Mouse (Mus musculus) heart, adult 9 months (tissue): ENCODE data around the gene Dmrta2.

Experiments used
- DNase-seq, 2 experiments: peaks; one replicate each; pipeline ENCODE4 v3.0.0; 2022; ENCODE audit warnings: low spot score in 2 of 2

Gene Dmrta2

DNA sequence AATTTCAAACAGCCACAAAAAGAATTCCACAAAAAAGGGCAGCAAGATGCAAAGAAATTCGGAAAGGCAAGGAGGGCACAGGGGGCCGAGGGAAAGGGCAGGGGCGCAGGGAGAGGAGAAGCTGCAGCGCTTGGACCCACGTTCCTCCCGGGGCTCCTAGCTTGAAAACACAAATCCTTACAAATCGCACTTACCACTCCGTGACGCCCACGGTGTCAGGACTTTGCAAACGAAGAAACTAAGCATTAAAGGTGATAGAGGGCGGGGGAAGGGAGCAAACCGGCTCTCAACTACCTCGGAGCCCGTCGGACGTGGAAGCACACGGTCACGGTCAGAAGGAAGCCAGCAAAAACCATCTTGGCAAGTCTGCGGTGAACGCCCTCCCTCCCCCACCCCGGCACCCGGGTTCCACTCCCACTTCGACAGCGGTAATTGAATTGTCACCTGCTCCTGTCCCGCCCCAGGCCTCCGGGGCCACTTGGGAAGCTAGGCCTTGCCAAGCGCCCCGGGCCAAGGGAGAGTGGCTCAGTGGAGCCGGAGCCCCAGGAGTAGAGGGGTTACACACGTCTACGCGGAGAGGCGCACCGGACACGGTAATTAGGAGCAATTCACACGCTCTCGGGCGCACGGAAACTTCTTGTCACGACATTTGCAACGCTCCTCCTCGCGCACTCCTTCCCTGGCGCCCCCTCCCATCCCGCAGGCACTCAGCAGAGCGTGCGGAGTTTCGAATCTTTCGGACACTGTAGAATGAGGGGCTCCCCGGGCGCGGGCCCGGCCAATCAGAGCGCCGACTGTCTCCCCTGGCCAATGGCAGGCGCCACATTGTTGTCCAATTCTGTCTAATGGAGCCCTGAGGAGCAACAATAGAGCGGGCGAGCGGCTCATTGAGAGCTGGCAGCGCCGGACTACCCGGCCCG lies at the start of gene Dmrta2:
Gene Dmrta2 (plus strand): TSS at position 906 of the 920 bp plus-strand sequence.
- no peak for DNase-seq

DNA sequence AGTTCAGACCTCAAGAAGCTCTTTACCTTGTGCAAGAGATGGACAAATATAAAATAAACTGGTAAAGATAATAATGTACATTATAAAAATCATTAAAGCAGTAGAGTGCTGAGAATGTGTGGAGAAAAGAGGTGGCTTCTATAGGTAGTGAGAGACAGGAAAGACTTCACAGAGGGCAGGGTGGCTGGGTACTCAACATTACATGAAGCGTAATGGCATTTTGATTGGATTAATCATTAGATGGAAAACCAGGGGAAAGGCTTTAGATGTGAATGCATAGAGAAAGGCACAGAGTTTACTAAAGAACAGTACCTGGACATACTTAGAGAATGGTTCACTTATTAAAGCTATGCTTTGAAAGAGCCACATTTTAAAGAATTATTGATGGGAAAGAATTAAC lies 48.8 kb upstream of the Dmrta2 start:
- no peak for DNase-seq

DNA sequence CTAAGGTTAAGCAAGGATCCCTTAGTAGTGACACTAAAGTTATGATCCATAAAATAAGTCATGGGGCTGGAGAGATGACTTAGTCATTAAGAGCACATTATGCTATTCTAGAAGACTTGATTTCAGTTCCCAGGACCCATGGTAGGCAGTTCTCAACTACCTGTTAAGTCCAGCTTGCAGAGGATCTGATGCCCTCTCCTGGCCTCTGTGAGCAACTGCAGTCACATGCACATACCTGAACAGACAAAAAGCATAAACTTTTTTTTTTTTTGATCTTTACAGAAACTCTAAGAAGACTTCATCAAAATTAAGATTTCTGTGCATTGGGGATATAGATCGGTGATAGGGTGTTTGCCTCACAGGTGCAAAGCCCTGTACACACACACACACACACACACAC lies 47.4 kb upstream of the Dmrta2 start:
- no peak for DNase-seq

DNA sequence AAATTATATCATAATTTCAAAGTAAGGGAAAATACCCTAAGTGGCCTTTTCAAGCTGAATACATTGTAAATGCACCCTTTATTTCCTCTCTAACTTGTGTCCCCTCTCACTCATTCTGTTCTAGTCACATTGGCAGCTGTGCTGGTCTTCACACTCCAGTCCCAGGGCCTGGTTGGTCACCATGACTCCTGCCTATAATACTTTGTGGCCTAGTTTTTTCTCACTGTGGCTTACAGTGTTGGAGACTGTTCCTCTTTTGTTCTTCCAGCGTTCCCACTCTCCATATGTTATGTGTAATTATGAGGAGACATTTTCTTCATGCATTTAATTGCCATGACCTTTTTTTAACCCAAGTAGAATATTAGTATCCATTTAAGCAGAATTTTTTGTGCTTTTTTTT lies 46.9 kb upstream of the Dmrta2 start:
- no peak for DNase-seq

DNA sequence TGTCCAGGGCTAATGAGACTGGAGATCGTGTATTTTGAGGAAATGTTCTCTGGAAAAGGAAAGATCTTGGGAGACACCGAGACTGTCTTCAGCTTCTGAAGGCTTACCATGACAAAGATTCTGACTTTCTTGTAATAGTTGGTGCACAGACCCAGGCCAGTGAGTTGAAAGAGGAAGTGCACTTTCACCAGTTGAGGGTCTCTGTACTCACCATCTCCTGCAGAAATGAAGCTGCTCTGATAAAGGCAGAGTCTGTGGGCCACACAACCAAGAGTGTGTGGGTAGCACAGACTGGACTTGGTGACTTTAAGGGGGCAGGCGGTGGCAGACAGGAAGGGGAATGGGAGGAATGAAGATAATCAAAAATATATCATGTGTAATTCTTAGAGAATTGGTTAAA lies 41.3 kb upstream of the Dmrta2 start:
- no peak for DNase-seq

DNA sequence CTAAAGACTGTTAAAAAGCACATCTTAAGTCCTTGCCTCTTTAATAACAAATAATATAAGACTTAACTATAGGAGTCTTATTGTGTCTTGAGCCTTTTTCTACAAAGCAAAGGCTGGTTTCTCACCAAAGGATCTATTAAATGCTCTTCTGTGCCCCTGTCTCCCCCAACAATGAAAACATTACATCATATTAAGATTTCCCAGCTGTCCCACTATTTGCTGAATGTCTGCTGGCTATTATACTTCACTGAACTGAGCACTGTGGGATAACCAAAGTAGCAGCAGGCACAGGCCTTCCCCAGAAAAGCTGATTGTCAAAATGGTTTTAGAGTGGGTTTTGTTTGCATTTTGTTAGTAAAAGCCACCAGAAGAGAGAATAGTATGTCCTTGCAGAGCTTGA lies 38.6 kb upstream of the Dmrta2 start:
- DNase-seq: no peak

DNA sequence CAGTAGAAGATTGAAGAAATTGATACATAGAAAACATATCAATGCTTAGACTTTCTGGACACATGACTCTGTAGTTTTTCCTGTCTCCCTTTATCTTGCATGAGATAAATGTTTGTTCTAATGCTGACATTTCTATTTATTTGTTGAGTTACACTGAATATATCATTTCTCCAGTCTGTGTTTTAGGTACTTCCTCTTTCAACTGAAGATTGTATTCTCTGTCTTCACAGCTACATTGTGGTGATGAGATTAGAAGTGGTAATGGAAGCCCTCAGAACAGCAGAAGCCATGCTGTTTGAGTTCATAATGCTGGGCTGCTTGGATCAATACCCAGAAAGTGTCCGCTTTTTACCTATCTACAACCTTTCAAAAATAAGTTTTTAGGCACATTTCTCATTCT lies 32.3 kb upstream of the Dmrta2 start:
- DNase-seq: no peak

DNA sequence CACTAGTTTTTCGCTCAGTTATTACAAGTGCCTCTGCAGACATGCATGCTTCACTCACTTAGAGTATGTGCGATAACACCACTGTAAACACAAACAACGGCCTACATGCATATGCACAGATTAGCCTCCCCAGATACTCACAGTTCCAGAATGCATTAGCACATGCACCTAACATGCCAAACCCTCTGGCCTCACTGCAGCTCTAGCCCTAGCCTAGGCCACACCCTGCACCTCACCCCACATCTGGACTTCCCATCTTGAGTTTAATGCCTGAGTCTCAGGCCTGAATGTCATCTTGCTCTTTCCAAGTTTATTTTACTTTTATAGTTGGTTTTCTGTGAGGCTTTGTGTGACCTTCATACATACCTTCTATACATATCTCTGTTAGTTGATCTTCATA lies 28.5 kb upstream of the Dmrta2 start:
- no peak for DNase-seq

DNA sequence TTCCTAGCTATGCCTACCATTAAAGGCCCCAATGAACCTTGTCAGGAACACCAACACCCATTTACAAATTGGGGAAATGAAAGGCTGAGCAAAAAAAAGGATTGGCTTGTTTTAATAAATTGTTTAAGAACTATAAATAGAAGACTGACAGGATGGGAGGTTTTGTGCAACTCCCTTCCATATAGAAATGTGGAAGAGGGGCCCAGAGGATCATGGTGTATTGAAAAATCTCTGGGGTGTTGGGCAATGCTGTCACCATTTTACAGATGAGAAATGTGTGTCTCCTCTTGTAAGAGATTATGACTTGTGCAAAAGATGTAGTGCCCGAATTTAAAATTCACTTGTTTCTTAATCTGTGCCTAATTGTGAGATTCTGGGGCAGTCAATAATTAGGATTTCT lies 24.3 kb upstream of the Dmrta2 start:
- DNase-seq: no peak

DNA sequence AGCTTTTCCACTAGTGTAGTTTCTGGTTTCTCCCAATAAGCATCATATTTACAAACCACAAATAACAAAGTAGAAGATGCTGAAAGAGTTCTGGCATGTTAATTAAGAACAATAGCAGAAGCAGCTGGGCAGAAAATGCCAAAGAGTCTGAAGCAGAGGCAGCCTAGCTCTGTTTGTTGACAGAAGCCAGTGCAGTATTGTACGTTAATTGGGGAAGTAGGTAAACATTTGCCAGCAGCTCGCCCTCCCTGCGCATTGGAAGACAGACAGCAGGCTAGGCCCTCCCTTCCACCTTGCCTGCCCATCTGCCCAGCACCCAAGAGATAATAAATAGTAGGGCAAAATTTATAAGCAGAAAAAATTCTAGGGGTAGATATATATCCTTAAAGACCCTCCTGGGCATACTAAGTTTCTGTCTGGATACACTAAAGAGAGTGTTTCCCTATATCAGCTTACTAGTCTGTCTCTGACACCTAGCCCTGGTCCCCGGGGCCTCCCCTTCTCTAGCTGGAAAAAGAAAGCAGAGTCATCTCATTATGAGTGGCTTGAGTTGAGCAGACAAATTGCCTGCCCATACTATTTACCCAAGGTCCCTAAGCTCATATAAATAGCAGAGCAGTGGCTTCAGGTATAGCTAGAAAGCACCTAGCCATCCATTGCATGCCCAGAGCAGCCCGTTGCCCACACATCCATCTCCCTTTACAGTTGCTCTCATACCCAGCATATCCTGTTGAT lies 17.5 kb upstream of the Dmrta2 start:
- DNase-seq: no peak

DNA sequence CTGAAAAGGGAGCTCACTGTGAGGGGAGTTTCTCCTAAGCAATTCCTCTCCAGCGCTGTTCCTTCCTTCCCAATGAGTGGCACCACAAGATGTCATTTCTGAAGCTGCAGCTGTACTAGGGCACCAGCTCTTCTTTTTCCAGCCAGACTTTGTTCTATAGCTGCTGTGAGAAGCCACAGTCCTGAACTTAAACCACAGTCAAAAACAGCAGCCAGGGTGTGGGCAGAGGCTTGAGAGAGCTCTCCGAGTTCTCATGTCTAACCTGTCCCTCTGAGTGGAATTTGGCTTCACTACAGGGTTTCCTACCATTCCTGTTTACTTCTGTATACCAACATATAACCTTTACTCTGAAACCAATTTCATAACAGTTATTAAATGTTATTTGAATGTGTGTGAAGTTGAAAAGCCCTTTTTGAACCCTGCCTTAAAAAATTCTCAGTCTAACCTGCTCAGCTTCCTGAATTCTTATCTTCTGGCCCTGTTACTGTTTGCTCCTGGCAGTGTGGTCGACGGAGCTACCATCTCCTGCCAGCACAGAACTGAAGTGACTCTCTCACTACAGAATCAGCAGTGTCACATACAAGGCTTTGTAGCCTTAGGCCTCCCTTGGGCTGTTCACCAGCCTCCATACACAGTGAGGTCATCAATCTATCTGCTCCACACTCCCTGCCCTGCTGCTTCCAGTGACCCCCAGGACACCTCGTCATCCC lies 14.1 kb upstream of the Dmrta2 start:
- no peak for DNase-seq

DNA sequence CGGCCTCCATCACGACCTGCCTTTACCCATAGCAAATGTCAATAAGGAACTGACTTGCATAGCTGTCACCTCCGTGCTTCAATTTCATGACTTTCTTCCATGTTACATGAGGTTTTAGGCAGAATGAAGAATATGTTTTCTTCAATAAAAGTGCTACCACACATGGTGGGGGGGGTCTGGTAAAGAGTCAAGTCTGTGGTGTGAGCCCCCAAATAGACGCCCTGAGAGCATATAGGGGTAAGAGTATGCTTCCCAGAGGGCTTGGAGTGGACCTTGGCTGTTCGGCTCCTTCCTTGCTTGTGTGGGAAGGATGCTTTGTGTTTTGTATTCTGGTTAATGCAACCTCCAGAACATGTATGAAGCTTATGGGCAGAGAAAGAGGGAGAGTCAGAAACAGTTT lies 8.3 kb upstream of the Dmrta2 start:
- DNase-seq: no peak

DNA sequence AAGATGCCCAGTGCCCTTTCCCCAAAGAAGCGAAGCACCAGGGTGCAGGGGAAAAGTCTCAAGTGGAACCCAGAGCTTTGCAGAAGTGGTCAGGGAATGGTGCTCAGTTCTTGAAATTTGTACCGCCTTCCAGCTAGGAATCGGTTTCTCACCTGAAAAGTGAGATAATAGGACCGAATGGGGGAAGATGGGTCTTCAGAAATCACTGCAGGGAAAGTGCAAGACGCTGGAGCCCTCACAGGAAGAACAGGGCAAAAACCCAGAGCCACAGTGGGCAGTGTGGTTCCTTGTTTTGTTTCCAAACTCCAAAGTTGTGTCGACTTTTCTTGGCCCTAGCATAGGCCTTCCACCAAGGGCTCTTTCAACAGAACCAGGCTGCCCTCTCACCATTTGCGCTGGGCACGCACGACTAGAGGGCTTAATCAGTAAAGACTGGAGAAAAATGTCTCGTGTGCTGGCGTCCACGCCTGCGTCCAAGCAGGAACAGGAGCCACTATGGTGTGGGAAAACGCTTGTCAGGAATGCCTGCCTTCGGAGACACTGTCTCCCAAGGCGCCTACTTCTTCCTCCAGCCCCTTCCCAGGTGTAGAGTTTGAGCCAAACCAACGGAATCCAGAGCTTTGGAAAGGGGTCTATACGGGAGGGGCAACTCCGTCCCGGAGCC lies 3.7 kb upstream of the Dmrta2 start:
- DNase-seq: no peak

DNA sequence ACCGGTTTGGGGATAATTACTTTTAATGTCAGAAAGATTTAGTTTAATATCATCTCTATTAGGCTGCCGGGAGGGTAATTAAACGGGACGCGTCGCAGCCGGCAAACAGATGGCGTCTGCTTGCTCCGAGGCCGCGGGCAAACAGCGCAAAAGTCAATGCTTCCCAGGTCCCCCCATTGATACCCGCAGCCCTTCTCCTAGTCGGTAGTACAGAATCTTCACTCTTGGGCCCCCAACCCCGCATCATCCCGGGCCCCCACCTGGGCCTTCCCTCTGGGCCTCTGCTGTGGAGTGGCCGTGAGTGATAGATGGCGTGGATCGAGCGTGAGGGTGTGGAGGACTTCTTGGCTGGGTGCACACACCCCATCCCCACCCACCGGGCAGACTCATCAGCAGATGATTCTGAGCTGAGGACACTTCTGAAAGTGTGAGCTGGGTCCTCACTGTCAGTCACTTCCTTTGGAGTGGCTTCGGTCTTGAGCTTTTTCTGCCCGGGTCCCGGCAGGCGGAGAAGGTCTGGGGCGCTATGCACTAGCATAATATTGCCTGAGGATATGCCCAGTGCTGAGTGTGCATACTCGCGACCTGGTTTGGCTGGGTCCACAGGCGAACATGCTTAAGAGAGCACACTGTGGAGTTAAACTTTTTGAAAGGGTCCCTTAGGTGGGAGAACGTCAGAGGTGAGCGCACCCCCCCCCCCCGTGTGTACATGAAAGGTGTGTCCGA lies 3.0 kb upstream of the Dmrta2 start:
- DNase-seq: no peak

DNA sequence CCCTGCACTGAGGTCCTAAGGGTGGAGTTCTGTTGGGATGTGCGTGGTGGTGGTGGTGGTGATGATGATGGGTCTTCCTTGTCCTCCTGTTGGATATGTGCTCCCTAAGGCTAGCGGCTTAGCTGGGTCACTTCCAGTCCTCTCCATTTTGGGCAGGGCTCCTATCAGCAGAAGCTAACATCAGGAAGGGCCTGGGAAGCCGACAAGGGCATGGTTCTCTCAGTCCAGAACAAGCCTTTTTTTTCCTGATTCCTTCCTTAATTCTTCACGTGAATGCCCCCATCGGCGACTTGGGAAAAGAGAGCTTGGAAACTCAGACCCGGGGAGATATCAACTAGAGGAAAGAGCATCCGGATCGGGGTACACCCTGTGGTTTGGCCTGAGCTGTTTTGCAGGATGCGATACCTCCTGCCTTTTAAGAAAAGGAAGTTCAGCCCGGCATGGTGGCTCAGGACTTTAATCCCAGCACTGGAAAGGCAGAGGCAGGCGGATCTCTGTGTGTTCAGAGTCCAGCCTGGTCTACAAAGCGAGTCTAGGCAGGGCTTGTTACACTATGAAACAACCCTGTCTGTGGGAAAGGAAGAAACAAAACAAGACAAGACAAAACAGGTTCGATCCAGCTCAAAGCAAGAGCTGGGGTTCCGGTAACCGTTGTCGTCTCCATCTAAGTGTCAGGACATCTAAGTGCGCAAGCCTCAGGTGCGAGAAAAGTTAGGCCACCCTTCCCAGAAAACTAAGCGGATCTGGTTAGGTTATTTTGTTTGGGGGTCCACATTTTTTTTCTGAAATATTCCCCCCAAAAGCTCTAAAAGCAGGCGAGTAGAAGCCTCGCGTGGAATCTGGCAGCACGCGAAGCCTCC lies 2.2 kb upstream of the Dmrta2 start:
- DNase-seq: no peak

DNA sequence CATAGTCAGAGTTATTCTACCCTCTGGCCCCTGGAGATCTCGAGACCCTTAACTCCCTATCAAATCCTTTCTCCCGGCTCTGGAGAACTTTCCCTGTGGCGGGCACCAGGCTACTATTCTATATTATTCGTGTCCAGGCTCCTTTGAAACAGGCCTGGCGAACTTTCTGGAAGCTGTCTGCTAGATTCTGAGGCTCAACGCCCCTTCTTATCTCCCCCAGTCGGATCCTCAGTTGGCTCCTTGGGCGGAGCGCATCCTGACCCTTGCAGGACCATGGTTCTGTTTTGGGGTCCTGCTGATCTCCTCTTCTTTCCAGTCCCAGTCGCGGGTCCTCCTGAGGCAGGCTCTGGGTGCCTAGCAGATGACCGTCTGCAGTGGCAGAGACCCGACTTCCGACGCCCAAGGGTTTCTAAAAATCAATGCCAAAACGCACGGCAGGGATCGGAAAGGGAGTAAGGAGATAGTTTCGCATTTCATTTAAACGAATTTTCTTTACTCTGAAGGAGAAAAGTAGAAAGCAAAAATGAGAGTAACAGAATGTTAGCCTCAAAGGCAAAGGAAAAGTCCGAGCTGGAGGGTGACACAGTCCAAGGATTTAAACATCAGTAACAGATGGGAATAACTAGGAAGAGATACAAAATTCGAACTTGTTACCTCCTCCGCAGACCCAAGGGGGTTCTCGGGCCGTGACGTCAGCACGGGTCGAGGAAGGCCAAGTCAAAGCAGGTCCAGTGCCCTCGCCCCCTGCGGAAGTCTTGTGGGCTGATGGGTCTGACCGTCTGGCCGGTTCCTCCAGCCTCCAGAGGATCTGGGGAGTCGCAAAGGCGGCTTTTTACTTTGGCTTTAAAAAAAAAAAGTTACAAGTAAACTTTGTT lies 1.3 kb upstream of the Dmrta2 start:
- DNase-seq: no peak

DNA sequence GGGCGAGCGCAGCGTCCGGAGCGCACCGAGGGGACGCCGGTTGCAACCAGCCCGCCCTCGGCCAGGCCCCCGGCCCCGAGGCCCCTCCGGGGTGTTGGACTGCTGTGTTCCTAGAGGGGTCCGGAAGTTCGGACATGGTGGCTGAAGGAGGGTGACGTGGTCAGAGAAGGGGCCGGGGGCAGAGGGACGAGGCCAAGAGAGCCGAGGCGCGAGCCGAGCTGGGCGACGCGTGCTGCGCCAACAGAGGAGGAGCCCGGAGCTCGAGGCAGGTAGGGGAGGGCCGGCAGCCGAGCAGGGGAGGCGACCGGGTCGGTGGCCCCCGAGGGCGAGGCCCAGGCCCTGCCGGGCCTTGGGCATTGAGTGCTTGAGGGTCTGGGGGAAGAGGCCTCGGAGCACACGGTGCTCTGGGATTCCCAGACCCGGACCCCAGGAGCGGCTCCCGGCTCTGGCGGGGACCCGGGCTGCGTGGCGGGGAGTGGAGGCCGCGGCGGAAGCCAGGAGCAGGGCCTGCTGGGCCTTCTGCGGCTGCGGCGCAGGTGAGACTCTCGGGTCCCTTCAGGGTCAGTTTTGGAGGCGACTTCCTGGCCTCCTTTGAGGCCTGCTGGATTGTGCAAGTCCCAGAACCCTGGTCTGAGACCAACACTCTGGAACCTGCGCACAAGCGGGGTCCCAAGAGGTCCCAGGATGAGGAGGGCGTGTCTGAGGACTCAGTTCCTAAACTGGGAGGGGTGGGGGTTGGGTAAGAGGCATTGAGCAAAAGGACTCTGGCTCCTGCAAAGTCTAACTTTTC lies 410 bp downstream of the Dmrta2 start:
- DNase-seq: no peak

DNA sequence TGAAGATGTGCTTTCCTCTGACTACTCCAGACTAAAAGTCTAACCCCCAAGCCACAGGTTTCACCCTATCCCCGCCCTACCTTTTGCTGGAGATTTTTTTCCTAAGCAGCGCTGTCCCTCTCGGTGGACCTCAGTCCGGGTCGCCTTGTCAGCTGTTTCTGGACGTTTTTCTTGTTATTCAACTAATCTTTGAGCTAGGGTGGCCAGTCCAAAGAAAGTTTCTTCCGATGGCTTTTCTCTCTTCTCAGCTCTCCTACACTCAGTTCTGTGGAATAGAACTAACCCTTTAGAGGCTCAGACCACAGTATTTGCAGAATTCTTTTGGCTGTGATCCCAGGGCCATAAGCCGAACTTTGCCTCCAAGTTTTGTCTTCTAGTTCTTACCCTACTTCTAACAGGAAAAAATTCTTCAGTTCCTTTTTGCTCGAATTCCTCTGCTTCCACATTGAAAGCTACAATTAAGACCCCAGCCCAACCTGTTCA lies 1.0 kb downstream of the Dmrta2 start:
- DNase-seq: no peak
